Mouse (Mus musculus) G1E (cell line): ENCODE results near the gene Aqp3.

Source experiments
- CTCF ChIP-seq: IDR thresholded peaks from 2 replicates; pipeline ENCODE4 v1.5.1; 2012; ENCODE audit warnings: low read depth, low read length, inconsistent platforms, mixed read lengths
- GATA1 ChIP-seq: IDR thresholded peaks from 2 replicates; pipeline ENCODE4 v1.6.1; 2012; ENCODE audit warnings: borderline replicate concordance, low read length, inconsistent platforms, mixed read lengths
- TAL1 ChIP-seq: conservative IDR thresholded peaks from 2 replicates; pipeline ENCODE4 v1.6.1; 2012; ENCODE audit warnings: low read depth, low read length, inconsistent platforms, mixed read lengths

- TF ChIP-seq CTCF (no peak), GATA1 (no peak), TAL1 (no peak)
These were observed 37.9 kb upstream of the Aqp3 start, which contains the start of gene Ube2r2 for GRCm38 (mm10) chr4:41135711-41136453.
